Mouse (Mus musculus) lung, postnatal 0 days (tissue): ENCODE measurements around the gene Gm20388. TPM values are rescaled to one million over a fixed set of nuclear protein-coding genes. Genes with fewer than 3 reads are reported as not detected.
"Not testable (repeated sequence)": the region's sequence is repeated elsewhere in the genome, so short reads cannot be mapped to it uniquely, and the experiment has no call there.

ENCODE experiments used
- ATAC-seq: fragments of 200-750 bp; cut with Nextera tagmentation; 2 replicates; pipeline ENCODE4 v1.8.0; 2017; ENCODE audit warnings: moderate library complexity
- DNase-seq: peaks from one replicate; pipeline ENCODE4 v3.0.0-alpha.2; 2016; ENCODE audit warnings: low spot score
- H3K27ac ChIP-seq: fragments of 300-500 bp; sonication (generic); 2 replicates; pipeline ENCODE4 v1.5.1; 2014; ENCODE audit warnings: antibody characterized with exemption, mild to moderate bottlenecking, low read length, mixed read lengths
- H3K27me3 ChIP-seq: fragments of 300-500 bp; sonication (generic); replicated peaks from 2 replicates; pipeline ENCODE4 v1.6.1; 2014; ENCODE audit warnings: low read length, mixed read lengths; ENCODE audit not compliant: insufficient read depth
- H3K36me3 ChIP-seq: fragments of 300-500 bp; sonication (generic); 2 replicates; pipeline ENCODE4 v1.6.1; 2014; ENCODE audit warnings: low read length, mixed read lengths; ENCODE audit not compliant: insufficient read depth
- H3K4me1 ChIP-seq: fragments of 300-500 bp; sonication (generic); 2 replicates; pipeline ENCODE4 v1.6.1; 2014; ENCODE audit warnings: antibody characterized with exemption, low read depth, low read length, mixed read lengths; ENCODE audit not compliant: insufficient read depth
- H3K4me2 ChIP-seq: fragments of 300-500 bp; sonication (generic); replicated peaks from 2 replicates; pipeline ENCODE4 v1.6.1; 2014; ENCODE audit warnings: low read depth, mild to moderate bottlenecking, low read length, moderate library complexity, mixed read lengths
- H3K4me3 ChIP-seq: fragments of 300-500 bp; sonication (generic); 2 replicates; pipeline ENCODE4 v1.5.1; 2014; ENCODE audit warnings: low read depth, low read length
- H3K9ac ChIP-seq: fragments of 300-500 bp; sonication (generic); replicated peaks from 2 replicates; pipeline ENCODE4 v1.6.1; 2014; ENCODE audit warnings: low read depth, mild to moderate bottlenecking
- H3K9me3 ChIP-seq: fragments of 300-500 bp; sonication (generic); 2 replicates; pipeline ENCODE4 v1.6.1; 2016; ENCODE audit warnings: low read length, mixed read lengths
- CTCF ChIP-seq: IDR thresholded peaks from 2 replicates; pipeline ENCODE4 v1.5.1; 2016; ENCODE audit warnings: antibody characterized with exemption, mild to moderate bottlenecking
- EP300 ChIP-seq: IDR thresholded peaks from 2 replicates; pipeline ENCODE4 v1.6.1; 2016; ENCODE audit warnings: antibody characterized with exemption, mild to moderate bottlenecking, control low read depth
- WGBS: fragments of 180-500 bp; shearing (Covaris S2); extraction: QIAGEN DNeasy Blood & Tissue Kit; methylation state at CpG from one replicate; pipeline ENCODE4 v1.1.7; 2014; 5-methylcytosine and 5-hydroxymethylcytosine counted together
- polyA plus RNA-seq: library from polyadenylated mRNA; unstranded; fragments of >200 nt; fragmentation: Nextera tagmentation; extraction: Ambion mirVana; gene quantifications from 2 replicates; pipeline ENCODE4 v1.2.1, GENCODE M21; 2015

Gm20388 gene
- polyA plus RNA-seq, 1 experiment from 2014 or later: not detected

GRCm38 (mm10) chr8:123224278-123225266 is 3313.9 kb downstream of the Gm20388 start, which contains the start of gene Cdk10:
Gene Cdk10 (plus strand): TSS chr8:123224842.
- no peaks in the 10 kb centered on the region for H3K27me3 ChIP-seq
- H3K36me3 ChIP-seq: no peaks in the 10 kb centered on the region
- peaks cover 3% of the 10 kb centered on the region; the same call in 1 of the 2 replicates for H3K4me1 ChIP-seq
- H3K9me3 ChIP-seq: no peaks in the 10 kb centered on the region
- H3K27ac ChIP-seq: peak within 1 kb of the TSS; percentile 86
- H3K4me3 ChIP-seq: peak within 1 kb of the TSS; percentile 60
- whole genome bisulfite sequencing: 2% methylated on average over 59 of the region's 59 CpGs
- ATAC-seq (peak; percentile 95), DNase-seq (peak; percentile 93)
- H3K4me2 ChIP-seq: peak within 1 kb of the TSS; percentile 91
- H3K9ac ChIP-seq: peak within 1 kb of the TSS; percentile 81
- TF ChIP-seq CTCF (peak; percentile 13; the same call in 1 of the 2 replicates), EP300 (no peak)

GRCm38 (mm10) chr8:123228416-123228815 is 3317.8 kb downstream of the Gm20388 start:
- no peak overlapping the region for H3K9ac ChIP-seq
- no peak for ATAC-seq
- TF ChIP-seq EP300 (no peak), CTCF (no peak)
- no peak overlapping the region for H3K4me3 ChIP-seq
- WGBS: 100% methylated on average over 1 of the region's 1 CpGs
- no peak overlapping the region for H3K4me2 ChIP-seq
- peaks cover 3% of the 10 kb centered on the region; the same call in 1 of the 2 replicates for H3K4me1 ChIP-seq
- H3K27ac ChIP-seq: no peak overlapping the region
- H3K27me3 ChIP-seq: no peaks in the 10 kb centered on the region
- no peaks in the 10 kb centered on the region for H3K9me3 ChIP-seq
- no peaks in the 10 kb centered on the region for H3K36me3 ChIP-seq
- DNase-seq: no peak

GRCm38 (mm10) chr8:123230326-123230725 is 3319.7 kb downstream of the Gm20388 start:
- not testable (repeated sequence) for H3K4me3 ChIP-seq, H3K27ac ChIP-seq, H3K27me3 ChIP-seq, H3K4me1 ChIP-seq, H3K36me3 ChIP-seq, ATAC-seq, DNase-seq, H3K4me2 ChIP-seq, H3K9me3 ChIP-seq, H3K9ac ChIP-seq
- 74% methylated on average over 11 of the region's 11 CpGs for WGBS

GRCm38 (mm10) chr8:123231742-123232141 is 3321.1 kb downstream of the Gm20388 start:
- no peak for TF ChIP-seq EP300
- TF ChIP-seq CTCF: peak; percentile 38
- no peaks in the 10 kb centered on the region for H3K36me3 ChIP-seq
- 35% methylated on average over 5 of the region's 5 CpGs for WGBS
- peaks cover 4% of the 10 kb centered on the region; the same call in 1 of the 2 replicates for H3K4me1 ChIP-seq
- no peak overlapping the region for H3K4me3 ChIP-seq
- no peaks in the 10 kb centered on the region for H3K9me3 ChIP-seq
- H3K4me2 ChIP-seq: no peak overlapping the region
- 0 out of 2 replicates have a peak, but pooled peaks cover 7% of the 10 kb centered on the region for H3K27me3 ChIP-seq
- ATAC-seq (no peak), DNase-seq (no peak)
- H3K27ac ChIP-seq: no peak overlapping the region
- H3K9ac ChIP-seq: no peak overlapping the region

GRCm38 (mm10) chr8:123232553-123232952 is 3321.9 kb downstream of the Gm20388 start:
- Histone ChIP-seq H3K27ac (no peak overlapping the region), H3K4me3 (no peak overlapping the region), H3K9ac (no peak overlapping the region), H3K4me1 (peaks cover 4% of the 10 kb centered on the region; the same call in 1 of the 2 replicates), H3K4me2 (no peak overlapping the region), H3K27me3 (0 out of 2 replicates have a peak, but pooled peaks cover 7% of the 10 kb centered on the region), H3K9me3 (no peaks in the 10 kb centered on the region), H3K36me3 (no peaks in the 10 kb centered on the region)
- DNase-seq (no peak), ATAC-seq (no peak)
- no peak for TF ChIP-seq EP300
- no peak for TF ChIP-seq CTCF
- WGBS: 31% methylated on average over 7 of the region's 7 CpGs

- ATAC-seq: no peak
- no peak for DNase-seq
Observed at GRCm38 (mm10) chr8:123233300-123233699, 3322.7 kb downstream of the Gm20388 start.

More at GRCm38 (mm10) chr8:123233300-123233699, 3322.7 kb downstream of the Gm20388 start:
- Histone ChIP-seq H3K36me3 (no peaks in the 10 kb centered on the region), H3K27ac (no peak overlapping the region), H3K4me3 (no peak overlapping the region), H3K9ac (no peak overlapping the region), H3K9me3 (no peaks in the 10 kb centered on the region), H3K4me1 (peaks cover 4% of the 10 kb centered on the region; the same call in 1 of the 2 replicates), H3K4me2 (no peak overlapping the region), H3K27me3 (0 out of 2 replicates have a peak, but pooled peaks cover 7% of the 10 kb centered on the region)
- WGBS: 55% methylated on average over 9 of the region's 13 CpGs
- TF ChIP-seq CTCF: no peak
- TF ChIP-seq EP300: no peak
